Mouse (Mus musculus): ENCODE measurements at regions not wholly inside any gene's neighbourhood (a gene's known extent, or its start where the extent isn't known, plus 50 kb on each side); places are given as distances from the start of the nearest gene placed in this dataset.

DNA sequence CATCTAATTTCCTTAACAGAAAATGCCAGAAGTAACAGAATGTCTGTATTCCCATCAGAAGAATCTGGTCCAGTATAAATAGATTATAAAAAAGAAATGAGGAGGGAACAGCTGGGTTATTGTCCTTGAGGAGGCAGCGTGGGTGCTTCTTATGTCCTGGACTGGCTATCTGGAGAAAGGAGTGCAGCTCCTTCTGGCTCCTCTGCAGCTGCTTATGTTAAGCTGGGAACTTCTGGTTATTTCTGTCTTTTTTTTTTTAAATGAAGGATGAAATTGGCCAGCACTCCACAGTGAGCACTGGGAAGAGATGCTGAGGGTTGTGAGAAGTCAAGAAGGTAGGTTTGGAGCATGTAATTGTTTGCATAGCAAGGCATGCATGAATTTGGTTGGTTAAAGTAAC lies 441.5 kb downstream of the Ebf1 start:
- Histone ChIP-seq H3K27me3 (ENCODE audit: control insufficient read depth, insufficient read depth, low read length) (no peaks in the 10 kb centered on the region), H3K4me3 (ENCODE audit: insufficient read depth, low read depth, low read length) (no peak overlapping the region), H3K4me1 (ENCODE audit: control insufficient read depth, insufficient read depth, low read length) (no peaks in the 10 kb centered on the region), H3K27ac (replicated peaks; ENCODE audit: insufficient read depth, low read depth, low read length) (no peak overlapping the region), H3K36me3 (ENCODE audit: control insufficient read depth, insufficient read depth, low read length) (no peaks in the 10 kb centered on the region), H3K79me2 (ENCODE audit: control insufficient read depth, insufficient read depth, low read length) (no peaks in the 10 kb centered on the region), H3K9ac (ENCODE audit: low read depth, low read length) (no peak overlapping the region)
- WGBS, result 77% methylated on average over 1 of the region's 1 CpGs
- TF ChIP-seq POLR2A (IDR thresholded peaks at IDR 0.05; ENCODE audit: extremely low read depth, insufficient read depth, low read length) (no peak), CTCF (IDR thresholded peaks at IDR 0.05; ENCODE audit: low read depth, low read length) (no peak)
- DNase-seq (ENCODE audit: extremely low read depth, low read depth, low spot score), result no peak

DNA sequence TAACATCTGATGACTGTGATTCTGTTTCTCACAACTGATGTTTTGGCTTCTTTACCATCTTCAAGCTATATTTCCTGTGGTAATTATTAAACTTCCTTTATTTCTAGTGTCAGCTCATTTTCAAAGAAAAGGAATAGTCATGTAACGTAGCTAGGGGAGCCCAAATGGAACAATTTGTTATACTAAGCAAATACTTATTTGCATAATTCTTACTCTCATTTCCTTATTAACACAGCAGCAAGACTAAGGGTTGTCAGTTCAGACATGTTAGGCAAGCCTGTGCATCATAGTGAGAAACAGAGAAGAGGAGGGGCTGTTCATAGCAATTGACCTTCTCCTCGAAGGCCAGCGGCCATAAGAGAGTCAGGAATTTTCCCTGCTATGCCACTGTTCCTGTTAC lies 449.5 kb downstream of the Ebf1 start:
- H3K27ac ChIP-seq (replicated peaks; ENCODE audit: insufficient read depth, low read depth, low read length), result no peak overlapping the region

DNA sequence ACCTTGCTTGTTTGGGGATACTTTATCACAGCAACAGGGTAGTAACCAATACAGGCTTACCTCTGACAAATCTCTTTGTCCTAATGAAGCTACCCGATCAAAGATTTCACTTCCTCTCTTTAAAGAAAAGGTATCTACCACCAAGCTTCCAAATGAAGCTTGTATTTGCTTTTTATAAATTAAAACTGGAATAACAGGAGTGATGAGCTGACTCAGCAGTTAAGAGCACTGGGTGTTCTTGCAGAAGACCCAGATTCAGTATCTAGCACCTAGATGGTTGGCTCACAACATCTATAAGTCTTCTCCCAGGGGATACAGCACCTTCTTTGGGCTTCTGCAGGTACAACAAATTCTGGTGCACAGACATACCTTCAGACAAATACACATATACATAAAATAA lies 453.2 kb downstream of the Ebf1 start:
- Histone ChIP-seq H3K4me3 (ENCODE audit: insufficient read depth, low read depth, low read length) (no peak overlapping the region), H3K36me3 (ENCODE audit: control insufficient read depth, insufficient read depth, low read length) (no peaks in the 10 kb centered on the region), H3K4me1 (ENCODE audit: control insufficient read depth, insufficient read depth, low read length) (no peaks in the 10 kb centered on the region), H3K27me3 (ENCODE audit: control insufficient read depth, insufficient read depth, low read length) (no peaks in the 10 kb centered on the region), H3K79me2 (ENCODE audit: control insufficient read depth, insufficient read depth, low read length) (no peaks in the 10 kb centered on the region), H3K9ac (ENCODE audit: low read depth, low read length) (no peak overlapping the region), H3K27ac (replicated peaks; ENCODE audit: insufficient read depth, low read depth, low read length) (no peak overlapping the region)
- DNase-seq (ENCODE audit: extremely low read depth, low read depth, low spot score), result no peak
- 81% methylated on average over 1 of the region's 1 CpGs for WGBS
- TF ChIP-seq CTCF (IDR thresholded peaks at IDR 0.05; ENCODE audit: low read depth, low read length) (no peak), POLR2A (IDR thresholded peaks at IDR 0.05; ENCODE audit: extremely low read depth, insufficient read depth, low read length) (no peak)

More for the DNA sequence above, 449.5 kb downstream of the Ebf1 start:
- H3K79me2 ChIP-seq (ENCODE audit: control insufficient read depth, insufficient read depth, low read length), result no peaks in the 10 kb centered on the region
- no peak for DNase-seq (ENCODE audit: extremely low read depth, low read depth, low spot score)
- 86% methylated on average over 3 of the region's 3 CpGs for WGBS
- H3K27me3 ChIP-seq (ENCODE audit: control insufficient read depth, insufficient read depth, low read length), result no peaks in the 10 kb centered on the region
- no peaks in the 10 kb centered on the region for H3K4me1 ChIP-seq (ENCODE audit: control insufficient read depth, insufficient read depth, low read length)
- TF ChIP-seq CTCF (IDR thresholded peaks at IDR 0.05; ENCODE audit: low read depth, low read length) (no peak), POLR2A (IDR thresholded peaks at IDR 0.05; ENCODE audit: extremely low read depth, insufficient read depth, low read length) (no peak)
- H3K36me3 ChIP-seq (ENCODE audit: control insufficient read depth, insufficient read depth, low read length), result no peaks in the 10 kb centered on the region
- H3K4me3 ChIP-seq (ENCODE audit: insufficient read depth, low read depth, low read length), result no peak overlapping the region
- H3K9ac ChIP-seq (ENCODE audit: low read depth, low read length), result no peak overlapping the region

DNA sequence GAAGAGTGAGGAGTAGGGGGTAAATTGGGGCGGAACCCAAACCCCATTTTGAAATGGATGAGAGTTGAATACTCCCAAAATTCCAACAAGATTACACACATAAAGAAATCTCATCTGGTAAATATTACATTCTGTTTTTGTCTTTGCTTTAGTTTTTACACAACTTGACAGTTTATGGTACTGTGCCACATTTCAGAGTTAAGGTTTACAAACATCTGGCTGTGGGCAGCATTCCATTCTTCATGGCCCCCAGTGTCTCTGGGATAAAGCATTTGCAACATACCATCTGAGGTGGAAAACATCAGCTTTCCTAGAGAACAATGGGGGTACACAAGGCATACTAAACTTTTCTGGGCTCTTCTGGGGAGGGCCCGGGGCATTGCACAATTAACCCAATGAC lies 454.1 kb downstream of the Ebf1 start:
- H3K4me1 ChIP-seq (ENCODE audit: control insufficient read depth, insufficient read depth, low read length), result no peaks in the 10 kb centered on the region
- 86% methylated on average over 2 of the region's 2 CpGs for WGBS
- no peaks in the 10 kb centered on the region for H3K79me2 ChIP-seq (ENCODE audit: control insufficient read depth, insufficient read depth, low read length)
- TF ChIP-seq CTCF (IDR thresholded peaks at IDR 0.05; ENCODE audit: low read depth, low read length) (no peak), POLR2A (IDR thresholded peaks at IDR 0.05; ENCODE audit: extremely low read depth, insufficient read depth, low read length) (no peak)
- H3K27me3 ChIP-seq (ENCODE audit: control insufficient read depth, insufficient read depth, low read length), result no peaks in the 10 kb centered on the region
- no peak overlapping the region for H3K27ac ChIP-seq (replicated peaks; ENCODE audit: insufficient read depth, low read depth, low read length)
- no peaks in the 10 kb centered on the region for H3K36me3 ChIP-seq (ENCODE audit: control insufficient read depth, insufficient read depth, low read length)
- H3K4me3 ChIP-seq (ENCODE audit: insufficient read depth, low read depth, low read length), result no peak overlapping the region
- DNase-seq (ENCODE audit: extremely low read depth, low read depth, low spot score), result no peak
- no peak overlapping the region for H3K9ac ChIP-seq (ENCODE audit: low read depth, low read length)

DNA sequence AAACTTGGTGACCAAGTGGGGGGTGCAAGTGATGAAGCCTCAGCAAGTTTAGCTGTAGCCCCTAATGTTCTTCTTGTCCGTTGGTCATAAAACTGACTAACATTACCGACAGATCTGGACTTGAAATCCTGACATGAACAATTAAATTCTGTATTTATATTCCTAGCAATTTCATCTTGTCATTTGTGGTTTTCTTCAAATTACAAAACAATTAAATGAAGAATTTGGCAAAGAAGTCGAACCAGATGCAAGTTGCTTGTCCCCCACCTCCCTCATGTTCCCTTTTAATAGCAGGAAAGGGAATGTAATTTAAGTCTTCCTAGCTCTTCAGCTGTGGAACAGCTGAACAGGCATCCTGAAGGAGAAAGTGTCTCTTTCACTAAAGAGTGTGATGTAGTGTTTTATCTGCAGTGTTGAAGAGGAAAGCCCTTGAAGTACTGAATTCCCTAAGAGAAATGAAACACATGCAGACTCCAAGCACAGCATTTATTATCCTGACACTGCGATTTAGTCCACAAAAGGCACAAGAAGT lies 467.5 kb downstream of the Ebf1 start:
- WGBS, result 91% methylated on average over 4 of the region's 4 CpGs
- TF ChIP-seq POLR2A (IDR thresholded peaks at IDR 0.05; ENCODE audit: extremely low read depth, insufficient read depth, low read length), result no peak
- TF ChIP-seq CTCF (IDR thresholded peaks at IDR 0.05; ENCODE audit: low read depth, low read length), result no peak

DNA sequence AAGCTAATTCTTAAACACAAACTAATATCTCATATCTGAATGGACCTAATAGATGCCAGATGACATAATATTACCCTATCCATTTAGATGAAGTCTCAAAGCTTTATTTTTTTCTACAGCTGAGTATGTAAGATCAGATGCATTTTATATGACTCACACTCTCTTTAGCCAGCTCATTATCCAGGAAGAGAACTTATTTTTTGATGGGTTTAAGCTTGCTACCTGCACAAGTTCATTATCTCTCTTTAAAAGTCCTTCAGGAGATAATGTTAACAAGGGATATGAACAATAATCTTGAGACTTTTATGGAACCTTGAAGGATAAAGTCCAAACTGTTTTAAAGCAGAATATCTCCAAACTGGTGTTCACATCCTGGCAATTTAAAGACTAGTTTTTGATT lies 468.0 kb downstream of the Ebf1 start:
- H3K9ac ChIP-seq (ENCODE audit: low read depth, low read length), result no peak overlapping the region

More for the DNA sequence above, 467.5 kb downstream of the Ebf1 start:
- no peak overlapping the region for H3K9ac ChIP-seq (ENCODE audit: low read depth, low read length)
- no peak overlapping the region for H3K27ac ChIP-seq (replicated peaks; ENCODE audit: insufficient read depth, low read depth, low read length)
- no peaks in the 10 kb centered on the region for H3K79me2 ChIP-seq (ENCODE audit: control insufficient read depth, insufficient read depth, low read length)
- no peak for DNase-seq (ENCODE audit: extremely low read depth, low read depth, low spot score)
- H3K36me3 ChIP-seq (ENCODE audit: control insufficient read depth, insufficient read depth, low read length), result no peaks in the 10 kb centered on the region
- H3K4me1 ChIP-seq (ENCODE audit: control insufficient read depth, insufficient read depth, low read length), result peaks cover 6% of the 10 kb centered on the region
- H3K4me3 ChIP-seq (ENCODE audit: insufficient read depth, low read depth, low read length), result no peak overlapping the region
- H3K27me3 ChIP-seq (ENCODE audit: control insufficient read depth, insufficient read depth, low read length), result no peaks in the 10 kb centered on the region

More for the DNA sequence above, 468.0 kb downstream of the Ebf1 start:
- TF ChIP-seq CTCF (IDR thresholded peaks at IDR 0.05; ENCODE audit: low read depth, low read length), result no peak
- no peak for TF ChIP-seq POLR2A (IDR thresholded peaks at IDR 0.05; ENCODE audit: extremely low read depth, insufficient read depth, low read length)
- Histone ChIP-seq H3K79me2 (ENCODE audit: control insufficient read depth, insufficient read depth, low read length) (no peaks in the 10 kb centered on the region), H3K4me3 (ENCODE audit: insufficient read depth, low read depth, low read length) (no peak overlapping the region), H3K4me1 (ENCODE audit: control insufficient read depth, insufficient read depth, low read length) (peaks cover 6% of the 10 kb centered on the region), H3K27ac (replicated peaks; ENCODE audit: insufficient read depth, low read depth, low read length) (no peak overlapping the region), H3K27me3 (ENCODE audit: control insufficient read depth, insufficient read depth, low read length) (no peaks in the 10 kb centered on the region), H3K36me3 (ENCODE audit: control insufficient read depth, insufficient read depth, low read length) (no peaks in the 10 kb centered on the region)
- DNase-seq (ENCODE audit: extremely low read depth, low read depth, low spot score), result no peak
